Mouse (Mus musculus): ENCODE results near the gene Ugt1a6b. TPM values are rescaled to one million over a fixed set of nuclear protein-coding genes. Genes with fewer than 3 reads are reported as not detected.
A peak's percentile ranks its signal among the peaks of the same experiment; 100 is the strongest.
"Not testable (repeated sequence)": the region's sequence is repeated elsewhere in the genome, so short reads cannot be mapped to it uniquely, and the experiment has no call there.

Ugt1a6b gene
- polyA plus RNA-seq, 1 experiment: 8.5 TPM

- Histone ChIP-seq H3K27ac (ENCODE audit: insufficient read depth, low read depth, low read length) (no peak overlapping the region), H3K27me3 (replicated peaks; ENCODE audit: control insufficient read depth, insufficient read depth, low read length) (no peaks in the 10 kb centered on the region), H3K4me1 (ENCODE audit: control insufficient read depth, insufficient read depth, low read length) (peaks cover 13% of the 10 kb centered on the region), H3K4me3 (ENCODE audit: insufficient read depth, low read depth, low read length) (no peak overlapping the region), H3K36me3 (ENCODE audit: control insufficient read depth, insufficient read depth, low read length) (no peaks in the 10 kb centered on the region)
- 68% methylated on average over 3 of the region's 3 CpGs for WGBS
- TF ChIP-seq CTCF (conservative IDR thresholded peaks at IDR 0.05; ENCODE audit: insufficient read depth, insufficient read length, low read depth, low read length) (no peak), POLR2A (IDR thresholded peaks at IDR 0.05; ENCODE audit: low read depth, low read length) (no peak)
- DNase-seq: no peak
Measured at GRCm38 (mm10) chr1:88137264-88137663, 34.2 kb downstream of the Ugt1a6b start.

- Histone ChIP-seq H3K4me3 (ENCODE audit: insufficient read depth, low read depth, low read length) (no peak overlapping the region), H3K36me3 (ENCODE audit: control insufficient read depth, insufficient read depth, low read length) (no peaks in the 10 kb centered on the region), H3K4me1 (ENCODE audit: control insufficient read depth, insufficient read depth, low read length) (peaks cover 13% of the 10 kb centered on the region), H3K27ac (ENCODE audit: insufficient read depth, low read depth, low read length) (no peak overlapping the region), H3K27me3 (replicated peaks; ENCODE audit: control insufficient read depth, insufficient read depth, low read length) (no peaks in the 10 kb centered on the region)
- TF ChIP-seq POLR2A (IDR thresholded peaks at IDR 0.05; ENCODE audit: low read depth, low read length) (no peak), CTCF (conservative IDR thresholded peaks at IDR 0.05; ENCODE audit: insufficient read depth, insufficient read length, low read depth, low read length) (no peak)
- no peak for DNase-seq
- 86% methylated on average over 1 of the region's 1 CpGs for WGBS
Measured at GRCm38 (mm10) chr1:88138145-88138544, 35.1 kb downstream of the Ugt1a6b start.

- H3K4me3 ChIP-seq (ENCODE audit: insufficient read depth, low read depth, low read length); H3K4me1 ChIP-seq (ENCODE audit: control insufficient read depth, insufficient read depth, low read length); H3K36me3 ChIP-seq (ENCODE audit: control insufficient read depth, insufficient read depth, low read length); H3K27me3 ChIP-seq (replicated peaks; ENCODE audit: control insufficient read depth, insufficient read depth, low read length); H3K27ac ChIP-seq (ENCODE audit: insufficient read depth, low read depth, low read length): not testable (repeated sequence)
- peak; percentile 90 for DNase-seq
- 25% methylated on average over 1 of the region's 1 CpGs for WGBS
Measured at GRCm38 (mm10) chr1:88140492-88140891, 37.4 kb downstream of the Ugt1a6b start.

- WGBS: 2% methylated on average over 5 of the region's 5 CpGs
- H3K27ac ChIP-seq (ENCODE audit: insufficient read depth, low read depth, low read length); H3K4me3 ChIP-seq (ENCODE audit: insufficient read depth, low read depth, low read length); H3K36me3 ChIP-seq (ENCODE audit: control insufficient read depth, insufficient read depth, low read length); H3K27me3 ChIP-seq (replicated peaks; ENCODE audit: control insufficient read depth, insufficient read depth, low read length); H3K4me1 ChIP-seq (ENCODE audit: control insufficient read depth, insufficient read depth, low read length): not testable (repeated sequence)
- TF ChIP-seq CTCF (conservative IDR thresholded peaks at IDR 0.05; ENCODE audit: insufficient read depth, insufficient read length, low read depth, low read length): peak; percentile 53
- DNase-seq: peak; percentile 72
Measured at GRCm38 (mm10) chr1:88143966-88144675, 41.1 kb downstream of the Ugt1a6b start.

GRCm38 (mm10) chr1:88145278-88145677, 42.2 kb downstream of the Ugt1a6b start:
- H3K27me3 ChIP-seq (replicated peaks; ENCODE audit: control insufficient read depth, insufficient read depth, low read length): not testable (repeated sequence)

GRCm38 (mm10) chr1:88150133-88150532, 47.1 kb downstream of the Ugt1a6b start:
- H3K4me3 ChIP-seq (ENCODE audit: insufficient read depth, low read depth, low read length); H3K36me3 ChIP-seq (ENCODE audit: control insufficient read depth, insufficient read depth, low read length); H3K27ac ChIP-seq (ENCODE audit: insufficient read depth, low read depth, low read length); H3K4me1 ChIP-seq (ENCODE audit: control insufficient read depth, insufficient read depth, low read length); H3K27me3 ChIP-seq (replicated peaks; ENCODE audit: control insufficient read depth, insufficient read depth, low read length); DNase-seq: not testable (repeated sequence)
- TF ChIP-seq CTCF (conservative IDR thresholded peaks at IDR 0.05; ENCODE audit: insufficient read depth, insufficient read length, low read depth, low read length): peak; percentile 36; the same call in 1 of the 2 replicates
- WGBS: 88% methylated on average over 2 of the region's 2 CpGs

More at GRCm38 (mm10) chr1:88145278-88145677, 42.2 kb downstream of the Ugt1a6b start:
- H3K4me3 ChIP-seq (ENCODE audit: insufficient read depth, low read depth, low read length); H3K27ac ChIP-seq (ENCODE audit: insufficient read depth, low read depth, low read length); H3K4me1 ChIP-seq (ENCODE audit: control insufficient read depth, insufficient read depth, low read length); H3K36me3 ChIP-seq (ENCODE audit: control insufficient read depth, insufficient read depth, low read length): not testable (repeated sequence)
- WGBS: 62% methylated on average over 2 of the region's 2 CpGs
- peak; percentile 30 for DNase-seq
- TF ChIP-seq CTCF (conservative IDR thresholded peaks at IDR 0.05; ENCODE audit: insufficient read depth, insufficient read length, low read depth, low read length): peak; percentile 41

GRCm38 (mm10) chr1:88158430-88158829, 55.4 kb downstream of the Ugt1a6b start:
- Histone ChIP-seq H3K27me3 (replicated peaks; ENCODE audit: control insufficient read depth, insufficient read depth, low read length) (no peaks in the 10 kb centered on the region), H3K27ac (ENCODE audit: insufficient read depth, low read depth, low read length) (no peak overlapping the region), H3K4me1 (ENCODE audit: control insufficient read depth, insufficient read depth, low read length) (no peaks in the 10 kb centered on the region), H3K36me3 (ENCODE audit: control insufficient read depth, insufficient read depth, low read length) (no peaks in the 10 kb centered on the region), H3K4me3 (ENCODE audit: insufficient read depth, low read depth, low read length) (no peak overlapping the region)
- TF ChIP-seq POLR2A (IDR thresholded peaks at IDR 0.05; ENCODE audit: low read depth, low read length) (no peak), CTCF (conservative IDR thresholded peaks at IDR 0.05; ENCODE audit: insufficient read depth, insufficient read length, low read depth, low read length) (no peak)
- DNase-seq: no peak
- WGBS: 74% methylated on average over 2 of the region's 2 CpGs
